Mouse (Mus musculus): ENCODE results near the gene Apob. TPM values are rescaled to one million over a fixed set of nuclear protein-coding genes. Genes with fewer than 3 reads are reported as not detected.
"Not testable (repeated sequence)": the region's sequence is repeated elsewhere in the genome, so short reads cannot be mapped to it uniquely, and the experiment has no call there.

Gene Apob
- total RNA-seq, 2 experiments from 2014 or later, result not detected

- intact Hi-C loops (cut with DNase I), result loop anchor here (1.0 kb wide), 1 partner anchor 108 kb away; no protein-coding TSS in a partner anchor
- Histone ChIP-seq H3K27ac (no peak overlapping the region), H3K4me3 (peak overlapping the region; percentile 31)
- TF ChIP-seq CTCF (IDR thresholded peaks at IDR 0.05), result peak; percentile 98
- DNase-seq (ENCODE audit: extremely low spot score in 1 of 2, low spot score in 2 of 2), result peak; percentile 70 to 81
These were observed 889 bp downstream of the Apob start for GRCm38 (mm10) chr12:7978190-7978884.

- no peak overlapping the region for H3K27ac ChIP-seq
- no peak for TF ChIP-seq CTCF (IDR thresholded peaks at IDR 0.05)
- H3K4me3 ChIP-seq, result no peak overlapping the region
- no peak for DNase-seq (ENCODE audit: extremely low spot score in 1 of 2, low spot score in 2 of 2)
- intact Hi-C loops (cut with DNase I), result no loop called here
These were observed 7.0 kb downstream of the Apob start for GRCm38 (mm10) chr12:7984411-7984810.

GRCm38 (mm10) chr12:7990804-7991203, 13.4 kb downstream of the Apob start:
- DNase-seq (ENCODE audit: extremely low spot score in 1 of 2, low spot score in 2 of 2), result peak; percentile 19 to 49
- intact Hi-C loops (cut with DNase I), result loop anchor here (1.0 kb wide), 1 partner anchor 315 kb away; no protein-coding TSS in a partner anchor
- H3K27ac ChIP-seq, result no peak overlapping the region
- TF ChIP-seq CTCF (IDR thresholded peaks at IDR 0.05), result peak; percentile 82
- no peak overlapping the region for H3K4me3 ChIP-seq

- intact Hi-C loops (cut with DNase I), result loop anchor here (1.0 kb wide), 1 partner anchor 315 kb away; no protein-coding TSS in a partner anchor
- no peak for DNase-seq (ENCODE audit: extremely low spot score in 1 of 2, low spot score in 2 of 2)
- TF ChIP-seq CTCF (IDR thresholded peaks at IDR 0.05), result no peak
- H3K27ac ChIP-seq, result no peak overlapping the region
- H3K4me3 ChIP-seq, result no peak overlapping the region
These were observed 14.1 kb downstream of the Apob start for GRCm38 (mm10) chr12:7991570-7991969.

- H3K4me3 ChIP-seq, result no peak overlapping the region
These were observed 43.5 kb downstream of the Apob start for GRCm38 (mm10) chr12:8020931-8021330.

GRCm38 (mm10) chr12:8029520-8029919, 52.1 kb downstream of the Apob start:
- Histone ChIP-seq H3K4me3 (no peak overlapping the region), H3K27ac (no peak overlapping the region)
- no peak for DNase-seq (ENCODE audit: extremely low spot score in 1 of 2, low spot score in 2 of 2)
- intact Hi-C loops (cut with DNase I), result no loop called here
- no peak for TF ChIP-seq CTCF (IDR thresholded peaks at IDR 0.05)

More at GRCm38 (mm10) chr12:8020931-8021330, 43.5 kb downstream of the Apob start:
- DNase-seq (ENCODE audit: extremely low spot score in 1 of 2, low spot score in 2 of 2), result no peak
- intact Hi-C loops (cut with DNase I), result no loop called here
- no peak for TF ChIP-seq CTCF (IDR thresholded peaks at IDR 0.05)
- H3K27ac ChIP-seq, result no peak overlapping the region

- TF ChIP-seq CTCF (IDR thresholded peaks at IDR 0.05), result no peak
- no peak overlapping the region for H3K4me3 ChIP-seq
- intact Hi-C loops (cut with DNase I), result no loop called here
These were observed 52.6 kb downstream of the Apob start for GRCm38 (mm10) chr12:8030057-8030456.

GRCm38 (mm10) chr12:8031169-8031568, 53.7 kb downstream of the Apob start:
- DNase-seq (ENCODE audit: extremely low spot score in 1 of 2, low spot score in 2 of 2); H3K4me3 ChIP-seq; H3K27ac ChIP-seq; intact Hi-C loops (cut with DNase I): not testable (repeated sequence)

More at GRCm38 (mm10) chr12:8030057-8030456, 52.6 kb downstream of the Apob start:
- no peak for DNase-seq (ENCODE audit: extremely low spot score in 1 of 2, low spot score in 2 of 2)
- no peak overlapping the region for H3K27ac ChIP-seq

- intact Hi-C loops (cut with DNase I), result no loop called here
- Histone ChIP-seq H3K4me3 (no peak overlapping the region), H3K27ac (no peak overlapping the region)
- no peak for DNase-seq (ENCODE audit: extremely low spot score in 1 of 2, low spot score in 2 of 2)
- no peak for TF ChIP-seq CTCF (IDR thresholded peaks at IDR 0.05)
These were observed 54.3 kb downstream of the Apob start for GRCm38 (mm10) chr12:8031595-8032358.

- intact Hi-C loops (cut with DNase I), result no loop called here
- DNase-seq (ENCODE audit: extremely low spot score in 1 of 2, low spot score in 2 of 2), result no peak
These were observed 54.9 kb downstream of the Apob start for GRCm38 (mm10) chr12:8032359-8032755.

GRCm38 (mm10) chr12:8038081-8038730, 60.8 kb downstream of the Apob start:
- intact Hi-C loops (cut with DNase I), result no loop called here
- no peak overlapping the region for H3K27ac ChIP-seq
- no peak for TF ChIP-seq CTCF (IDR thresholded peaks at IDR 0.05)
- no peak for DNase-seq (ENCODE audit: extremely low spot score in 1 of 2, low spot score in 2 of 2)
- no peak overlapping the region for H3K4me3 ChIP-seq

More at GRCm38 (mm10) chr12:8032359-8032755, 54.9 kb downstream of the Apob start:
- H3K4me3 ChIP-seq, result no peak overlapping the region
- H3K27ac ChIP-seq, result no peak overlapping the region
- no peak for TF ChIP-seq CTCF (IDR thresholded peaks at IDR 0.05)
